Mouse (Mus musculus): ENCODE data around the gene Mon2. TPM values are rescaled to one million over a fixed set of nuclear protein-coding genes. Genes with fewer than 3 reads are reported as not detected.

Mon2 gene
- 25.6 and 26.1 TPM in 2 replicates for polyA plus RNA-seq (2015; fragmentation: Nextera tagmentation; extraction: Ambion mirVana)

DNA sequence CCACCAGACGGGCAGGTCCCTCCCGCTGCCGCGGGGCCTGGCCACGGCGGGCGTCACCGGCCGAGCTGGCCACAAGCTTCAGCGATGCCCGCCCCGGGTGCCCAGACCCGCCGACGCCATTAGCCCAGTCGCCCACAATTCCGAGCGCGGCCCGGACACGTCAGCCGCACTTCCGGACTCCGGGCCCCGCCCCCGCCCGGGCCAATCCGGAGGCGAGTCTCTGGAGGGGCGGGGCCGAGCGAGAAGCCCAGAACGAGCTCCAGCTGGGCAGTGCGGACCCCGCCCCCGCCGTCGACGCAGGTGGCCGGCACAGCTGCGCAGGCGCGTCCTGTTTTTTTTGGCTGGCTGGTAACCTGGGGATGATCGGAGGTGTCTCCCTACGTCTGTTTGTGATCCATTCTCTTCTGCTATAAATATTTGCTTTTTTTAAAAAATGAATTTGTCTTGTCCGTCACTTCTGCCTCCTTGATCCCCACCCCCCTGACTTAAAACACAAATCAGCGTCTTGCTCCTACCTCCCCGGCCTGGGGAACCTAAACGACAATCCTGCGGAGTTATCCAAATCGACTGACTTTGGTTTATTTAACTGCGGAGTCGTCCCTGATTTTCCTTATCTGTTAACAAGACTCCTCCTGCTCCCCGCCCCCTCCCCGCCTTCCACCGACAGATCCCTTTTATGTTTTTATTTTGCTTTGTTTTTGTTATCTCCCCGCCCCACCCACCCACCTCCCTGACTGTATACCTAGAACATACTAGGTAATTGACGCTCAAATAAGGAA, at the start of gene Mon2:
Mon2 (minus strand) TSS at position 261 of the 779 bp plus-strand sequence.
- H3K9me3 ChIP-seq (ENCODE audit: control insufficient read depth, low read length), result no peaks in the 10 kb centered on the region
- no peaks in the 10 kb centered on the region for H3K36me3 ChIP-seq (ENCODE audit: control insufficient read depth, insufficient read depth)
- ATAC-seq, result peak; percentile 100
- peak within 1 kb of the TSS; percentile 85 for H3K4me2 ChIP-seq (ENCODE audit: low read length)
- H3K9ac ChIP-seq (replicated peaks; ENCODE audit: low read depth, low read length), result peak within 1 kb of the TSS; percentile 87
- H3K27me3 ChIP-seq (replicated peaks; ENCODE audit: control insufficient read depth, insufficient read depth, low read length), result no peaks in the 10 kb centered on the region
- peak within 1 kb of the TSS; percentile 68 for H3K4me3 ChIP-seq (replicated peaks; ENCODE audit: low read length)
- H3K4me1 ChIP-seq (replicated peaks; ENCODE audit: control insufficient read depth, insufficient read depth, low read length), result peaks cover 14% of the 10 kb centered on the region
- under 1% methylated on average over 58 of the region's 58 CpGs for WGBS
- H3K27ac ChIP-seq (ENCODE audit: low read length), result peak within 1 kb of the TSS; percentile 67

- no peak overlapping the region for H3K9ac ChIP-seq (replicated peaks; ENCODE audit: low read depth, low read length)
- no peaks in the 10 kb centered on the region for H3K27me3 ChIP-seq (replicated peaks; ENCODE audit: control insufficient read depth, insufficient read depth, low read length)
- no peaks in the 10 kb centered on the region for H3K9me3 ChIP-seq (ENCODE audit: control insufficient read depth, low read length)
- H3K4me2 ChIP-seq (ENCODE audit: low read length), result no peak overlapping the region
- no peak overlapping the region for H3K4me3 ChIP-seq (replicated peaks; ENCODE audit: low read length)
- whole genome bisulfite sequencing, result 93% methylated on average over 14 of the region's 14 CpGs
- no peak for ATAC-seq
- H3K4me1 ChIP-seq (replicated peaks; ENCODE audit: control insufficient read depth, insufficient read depth, low read length), result no peaks in the 10 kb centered on the region
- H3K36me3 ChIP-seq (ENCODE audit: control insufficient read depth, insufficient read depth), result peaks cover 30% of the 10 kb centered on the region
- no peak overlapping the region for H3K27ac ChIP-seq (ENCODE audit: low read length)
Measured at GRCm38 (mm10) chr10:123120666-123121392, 44.5 kb upstream of the Mon2 start.

DNA sequence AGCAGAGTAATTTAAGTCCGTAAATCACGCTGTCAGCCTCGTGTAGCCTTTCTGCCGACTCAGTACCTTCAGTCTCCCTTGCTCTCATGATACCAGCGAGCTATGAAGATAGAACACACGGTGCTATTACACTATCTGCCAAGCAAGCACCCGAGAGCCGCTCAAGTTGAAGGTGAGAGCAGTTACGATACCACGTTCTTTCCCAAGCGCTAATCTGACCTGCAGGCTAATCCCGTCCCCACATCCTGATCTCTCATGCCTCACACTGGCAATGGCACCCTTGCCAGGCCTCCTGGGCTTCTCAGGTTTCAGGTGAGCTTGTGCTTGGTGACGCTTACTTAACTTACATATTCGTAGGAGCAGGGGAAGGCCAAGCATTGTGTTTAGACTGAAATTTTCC, 40.6 kb upstream of the Mon2 start:
- Histone ChIP-seq H3K27ac (ENCODE audit: low read length) (no peak overlapping the region), H3K4me1 (replicated peaks; ENCODE audit: control insufficient read depth, insufficient read depth, low read length) (no peaks in the 10 kb centered on the region), H3K9ac (replicated peaks; ENCODE audit: low read depth, low read length) (no peak overlapping the region), H3K4me2 (ENCODE audit: low read length) (no peak overlapping the region), H3K36me3 (ENCODE audit: control insufficient read depth, insufficient read depth) (peaks cover 32% of the 10 kb centered on the region), H3K27me3 (replicated peaks; ENCODE audit: control insufficient read depth, insufficient read depth, low read length) (no peaks in the 10 kb centered on the region), H3K9me3 (ENCODE audit: control insufficient read depth, low read length) (no peaks in the 10 kb centered on the region), H3K4me3 (replicated peaks; ENCODE audit: low read length) (no peak overlapping the region)
- ATAC-seq, result no peak
- WGBS, result 89% methylated on average over 14 of the region's 14 CpGs

DNA sequence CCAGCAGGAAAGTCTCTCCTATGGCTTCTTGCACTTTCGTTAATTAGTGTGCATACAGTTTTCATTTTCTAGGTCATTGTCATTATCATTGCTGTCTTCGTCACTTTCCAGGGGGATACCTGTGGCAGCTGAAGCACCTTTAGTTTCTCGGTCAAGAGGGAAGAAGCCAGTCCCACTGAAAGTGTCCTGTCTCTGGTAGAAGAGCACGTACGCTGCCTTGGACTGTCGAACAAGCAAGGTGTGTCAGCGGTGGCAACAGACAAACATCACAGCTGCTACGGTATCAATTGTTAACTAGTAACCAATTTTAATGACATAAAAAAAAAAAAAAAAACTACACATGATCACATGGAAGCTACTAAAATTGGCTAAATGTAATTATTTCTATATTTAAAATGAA, 37.2 kb upstream of the Mon2 start:
- H3K4me3 ChIP-seq (replicated peaks; ENCODE audit: low read length), result no peak overlapping the region
- H3K9me3 ChIP-seq (ENCODE audit: control insufficient read depth, low read length), result no peaks in the 10 kb centered on the region
- no peak for ATAC-seq
- no peak overlapping the region for H3K9ac ChIP-seq (replicated peaks; ENCODE audit: low read depth, low read length)
- WGBS, result 97% methylated on average over 8 of the region's 8 CpGs
- H3K36me3 ChIP-seq (ENCODE audit: control insufficient read depth, insufficient read depth), result peaks cover 17% of the 10 kb centered on the region
- no peaks in the 10 kb centered on the region for H3K27me3 ChIP-seq (replicated peaks; ENCODE audit: control insufficient read depth, insufficient read depth, low read length)
- no peaks in the 10 kb centered on the region for H3K4me1 ChIP-seq (replicated peaks; ENCODE audit: control insufficient read depth, insufficient read depth, low read length)
- H3K27ac ChIP-seq (ENCODE audit: low read length), result no peak overlapping the region
- H3K4me2 ChIP-seq (ENCODE audit: low read length), result no peak overlapping the region

DNA sequence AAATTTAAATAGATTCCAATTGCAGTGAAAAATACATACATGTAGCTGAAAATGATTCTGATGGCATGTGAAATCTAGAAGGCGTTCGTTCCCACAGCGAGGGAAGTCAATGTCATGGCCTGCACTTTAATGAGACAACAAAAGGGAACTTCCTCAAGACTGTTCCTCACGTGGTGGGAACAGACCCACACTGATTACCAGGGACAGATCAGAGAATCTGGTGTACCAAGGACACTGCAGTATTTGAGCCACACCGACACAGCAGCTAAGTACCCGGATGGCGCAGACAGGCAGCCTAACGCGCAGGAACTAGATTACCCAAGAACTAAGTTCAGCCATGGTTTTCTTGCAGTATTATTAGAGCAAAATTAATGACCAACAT, 36.5 kb upstream of the Mon2 start:
- Histone ChIP-seq H3K4me1 (replicated peaks; ENCODE audit: control insufficient read depth, insufficient read depth, low read length) (no peaks in the 10 kb centered on the region), H3K36me3 (ENCODE audit: control insufficient read depth, insufficient read depth) (peaks cover 15% of the 10 kb centered on the region), H3K9ac (replicated peaks; ENCODE audit: low read depth, low read length) (no peak overlapping the region), H3K4me3 (replicated peaks; ENCODE audit: low read length) (no peak overlapping the region), H3K27me3 (replicated peaks; ENCODE audit: control insufficient read depth, insufficient read depth, low read length) (no peaks in the 10 kb centered on the region), H3K9me3 (ENCODE audit: control insufficient read depth, low read length) (no peaks in the 10 kb centered on the region), H3K27ac (ENCODE audit: low read length) (no peak overlapping the region), H3K4me2 (ENCODE audit: low read length) (no peak overlapping the region)
- 91% methylated on average over 9 of the region's 9 CpGs for WGBS
- no peak for ATAC-seq

DNA sequence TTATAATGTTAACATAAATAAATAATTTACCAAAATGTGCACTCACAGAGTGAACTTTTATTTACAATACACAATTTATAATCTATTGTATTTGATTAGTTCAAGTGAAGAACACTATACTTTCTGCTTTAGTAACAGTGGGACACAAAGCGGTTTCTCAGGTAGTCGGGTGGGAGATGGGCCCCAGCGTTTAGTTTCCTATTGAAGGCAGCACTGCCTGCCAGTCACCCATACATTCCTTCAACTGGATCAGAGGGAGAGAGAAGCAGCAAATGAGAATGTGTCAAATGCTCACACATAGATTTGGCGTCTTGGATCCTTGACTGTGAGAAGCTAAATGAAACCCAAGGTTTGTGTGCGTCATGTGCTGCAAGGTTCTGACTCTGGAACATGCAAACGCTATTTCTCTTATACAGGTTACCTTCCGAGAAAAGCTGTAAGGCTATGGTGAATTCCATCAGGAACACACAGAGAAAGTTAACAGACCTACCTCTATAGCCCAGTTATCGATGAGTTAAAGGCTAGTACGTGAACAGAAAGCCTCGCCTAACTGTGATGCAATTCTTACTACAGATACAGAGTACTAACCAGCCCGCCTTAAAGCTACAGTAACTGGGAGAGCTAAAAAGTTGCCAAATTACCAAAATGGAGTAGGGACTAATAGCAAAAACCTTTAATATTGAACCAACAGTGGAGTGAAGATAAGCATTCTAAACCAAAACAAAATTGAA, 35.9 kb upstream of the Mon2 start:
- 88% methylated on average over 11 of the region's 11 CpGs for WGBS
- H3K4me1 ChIP-seq (replicated peaks; ENCODE audit: control insufficient read depth, insufficient read depth, low read length), result no peaks in the 10 kb centered on the region
- no peak overlapping the region for H3K9ac ChIP-seq (replicated peaks; ENCODE audit: low read depth, low read length)
- H3K27ac ChIP-seq (ENCODE audit: low read length), result no peak overlapping the region
- no peak for ATAC-seq
- no peak overlapping the region for H3K4me3 ChIP-seq (replicated peaks; ENCODE audit: low read length)
- no peaks in the 10 kb centered on the region for H3K9me3 ChIP-seq (ENCODE audit: control insufficient read depth, low read length)
- no peak overlapping the region for H3K4me2 ChIP-seq (ENCODE audit: low read length)
- H3K36me3 ChIP-seq (ENCODE audit: control insufficient read depth, insufficient read depth), result peaks cover 15% of the 10 kb centered on the region
- H3K27me3 ChIP-seq (replicated peaks; ENCODE audit: control insufficient read depth, insufficient read depth, low read length), result no peaks in the 10 kb centered on the region

DNA sequence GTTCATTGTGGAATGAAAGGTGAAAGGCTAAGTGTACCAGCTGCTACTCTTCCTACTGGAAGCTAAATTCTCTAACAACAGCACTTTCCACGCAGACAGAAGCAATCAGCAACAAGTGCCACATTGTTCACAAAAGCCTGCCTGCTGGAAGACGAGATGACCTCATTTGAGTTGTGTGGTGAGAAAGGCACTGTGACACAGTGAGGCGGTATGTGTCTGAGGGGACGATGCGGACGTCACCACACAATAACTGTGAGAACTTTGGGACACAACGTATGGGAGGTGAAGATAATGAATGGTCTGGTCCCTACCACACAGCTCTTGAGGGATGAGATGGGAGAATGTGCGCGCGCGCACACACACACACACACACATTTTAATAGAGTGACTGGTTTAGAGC, 34.2 kb upstream of the Mon2 start:
- Histone ChIP-seq H3K9me3 (ENCODE audit: control insufficient read depth, low read length) (no peaks in the 10 kb centered on the region), H3K4me2 (ENCODE audit: low read length) (no peak overlapping the region), H3K36me3 (ENCODE audit: control insufficient read depth, insufficient read depth) (peaks cover 13% of the 10 kb centered on the region), H3K27ac (ENCODE audit: low read length) (no peak overlapping the region), H3K9ac (replicated peaks; ENCODE audit: low read depth, low read length) (no peak overlapping the region), H3K4me3 (replicated peaks; ENCODE audit: low read length) (no peak overlapping the region), H3K27me3 (replicated peaks; ENCODE audit: control insufficient read depth, insufficient read depth, low read length) (no peaks in the 10 kb centered on the region), H3K4me1 (replicated peaks; ENCODE audit: control insufficient read depth, insufficient read depth, low read length) (no peaks in the 10 kb centered on the region)
- no peak for ATAC-seq
- 55% methylated on average over 11 of the region's 11 CpGs for WGBS

GRCm38 (mm10) chr10:123108527-123108926, 32.2 kb upstream of the Mon2 start:
- H3K36me3 ChIP-seq (ENCODE audit: control insufficient read depth, insufficient read depth), result no peaks in the 10 kb centered on the region
- no peak overlapping the region for H3K27ac ChIP-seq (ENCODE audit: low read length)
- 87% methylated on average over 1 of the region's 1 CpGs for WGBS
- ATAC-seq, result no peak
- H3K4me1 ChIP-seq (replicated peaks; ENCODE audit: control insufficient read depth, insufficient read depth, low read length), result no peaks in the 10 kb centered on the region
- no peak overlapping the region for H3K9ac ChIP-seq (replicated peaks; ENCODE audit: low read depth, low read length)
- no peaks in the 10 kb centered on the region for H3K9me3 ChIP-seq (ENCODE audit: control insufficient read depth, low read length)
- no peak overlapping the region for H3K4me3 ChIP-seq (replicated peaks; ENCODE audit: low read length)
- H3K4me2 ChIP-seq (ENCODE audit: low read length), result no peak overlapping the region
- no peaks in the 10 kb centered on the region for H3K27me3 ChIP-seq (replicated peaks; ENCODE audit: control insufficient read depth, insufficient read depth, low read length)

- 80% methylated on average over 5 of the region's 5 CpGs for WGBS
- no peaks in the 10 kb centered on the region for H3K36me3 ChIP-seq (ENCODE audit: control insufficient read depth, insufficient read depth)
- H3K27ac ChIP-seq (ENCODE audit: low read length), result no peak overlapping the region
- no peak overlapping the region for H3K9ac ChIP-seq (replicated peaks; ENCODE audit: low read depth, low read length)
- H3K4me3 ChIP-seq (replicated peaks; ENCODE audit: low read length), result no peak overlapping the region
- ATAC-seq, result no peak
- H3K27me3 ChIP-seq (replicated peaks; ENCODE audit: control insufficient read depth, insufficient read depth, low read length), result no peaks in the 10 kb centered on the region
- no peak overlapping the region for H3K4me2 ChIP-seq (ENCODE audit: low read length)
- H3K4me1 ChIP-seq (replicated peaks; ENCODE audit: control insufficient read depth, insufficient read depth, low read length), result no peaks in the 10 kb centered on the region
- H3K9me3 ChIP-seq (ENCODE audit: control insufficient read depth, low read length), result no peaks in the 10 kb centered on the region
Measured at GRCm38 (mm10) chr10:123108121-123108520, 31.8 kb upstream of the Mon2 start.
